Mouse (Mus musculus) stomach, embryonic 16.5 days (tissue): ENCODE data around the gene Afg1l. TPM values are rescaled to one million over a fixed set of nuclear protein-coding genes. Genes with fewer than 3 reads are reported as not detected.

Experiments
- ATAC-seq: fragments of 200-750 bp; cut with Nextera tagmentation; 2 replicates; pipeline ENCODE4 v1.8.0; 2017; ENCODE audit warnings: moderate number of reproducible peaks, moderate TSS enrichment; ENCODE audit not compliant: insufficient read depth, low FRiP score
- H3K27ac ChIP-seq: fragments of 300-500 bp; sonication (generic); 2 replicates; pipeline ENCODE4 v1.5.1; 2014; ENCODE audit warnings: low read length
- H3K27me3 ChIP-seq: fragments of 300-500 bp; sonication (generic); 2 replicates; pipeline ENCODE4 v1.6.1; 2014; ENCODE audit warnings: low read length, control low read depth, mixed read lengths; ENCODE audit not compliant: control insufficient read depth, insufficient read depth
- H3K36me3 ChIP-seq: fragments of 300-500 bp; sonication (generic); 2 replicates; pipeline ENCODE4 v1.6.1; 2014; ENCODE audit warnings: low read length; ENCODE audit not compliant: control insufficient read depth, insufficient read depth
- H3K4me1 ChIP-seq: fragments of 300-500 bp; sonication (generic); 2 replicates; pipeline ENCODE4 v1.6.1; 2014; ENCODE audit warnings: low read length, control low read depth, mixed read lengths; ENCODE audit not compliant: control insufficient read depth, insufficient read depth
- H3K4me2 ChIP-seq: fragments of 300-500 bp; sonication (generic); 2 replicates; pipeline ENCODE4 v1.6.1; 2014; ENCODE audit warnings: low read depth, low read length, mixed read lengths
- H3K4me3 ChIP-seq: fragments of 300-500 bp; sonication (generic); replicated peaks from 2 replicates; pipeline ENCODE4 v1.5.1; 2014; ENCODE audit warnings: mild to moderate bottlenecking, low read length
- H3K9ac ChIP-seq: fragments of 300-500 bp; sonication (generic); 2 replicates; pipeline ENCODE4 v1.6.1; 2014; ENCODE audit warnings: low read length
- H3K9me3 ChIP-seq: fragments of 300-500 bp; sonication (generic); replicated peaks from 2 replicates; pipeline ENCODE4 v1.6.1; 2016; ENCODE audit warnings: low read length, control low read depth; ENCODE audit not compliant: control insufficient read depth
- WGBS: fragments of 180-500 bp; shearing (Covaris S2); extraction: QIAGEN DNeasy Blood & Tissue Kit; methylation state at CpG from one replicate; pipeline ENCODE4 v1.1.7; 2014; 5-methylcytosine and 5-hydroxymethylcytosine counted together
- polyA plus RNA-seq: library from polyadenylated mRNA; unstranded; fragments of >200 nt; fragmentation: Nextera tagmentation; extraction: Ambion mirVana; gene quantifications from 2 replicates; pipeline ENCODE4 v1.2.1, GENCODE M21; 2015

The Afg1l gene
- polyA plus RNA-seq, 1 experiment from 2014 or later, result 9.2 TPM

DNA sequence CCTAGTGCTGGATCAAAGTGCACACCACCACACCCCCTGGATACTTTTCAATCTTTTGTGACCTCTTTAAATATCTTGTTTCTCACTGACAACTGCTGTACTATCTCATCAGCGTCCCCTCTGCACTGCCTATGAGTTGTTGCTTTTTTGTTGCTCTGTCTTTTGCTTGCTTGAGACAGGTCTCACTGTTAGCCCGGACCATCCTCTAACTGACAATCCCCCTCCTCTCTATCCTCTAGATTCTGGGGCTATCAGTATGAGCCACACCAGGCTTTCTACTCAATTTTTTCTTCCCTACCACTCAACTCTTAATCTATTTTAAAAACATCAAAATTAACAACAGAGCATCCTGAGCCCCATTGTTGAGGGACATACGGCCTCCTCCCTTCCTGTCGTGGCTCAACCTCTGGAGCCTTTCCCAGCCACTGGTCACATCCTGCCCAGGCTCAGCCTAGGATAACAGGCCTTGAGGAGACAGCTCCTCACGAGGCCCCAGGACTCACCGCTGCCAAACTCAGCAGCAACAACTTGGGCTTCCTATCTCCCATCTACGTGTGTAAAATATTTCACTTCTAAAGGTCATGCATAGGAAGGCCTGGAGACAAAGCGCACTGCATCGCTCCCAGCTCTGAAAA lies 20.7 kb downstream of the Afg1l start:
- no peak for ATAC-seq
- Histone ChIP-seq H3K9ac (no peak overlapping the region), H3K4me3 (no peak overlapping the region), H3K4me1 (no peaks in the 10 kb centered on the region), H3K36me3 (peaks cover 4% of the 10 kb centered on the region; the same call in 1 of the 2 replicates), H3K9me3 (peaks cover 5% of the 10 kb centered on the region; the same call in 1 of the 2 replicates), H3K4me2 (no peak overlapping the region), H3K27me3 (no peaks in the 10 kb centered on the region), H3K27ac (peak overlapping the region; percentile 56; the same call in 1 of the 2 replicates)
- 73% methylated on average over 9 of the region's 9 CpGs for WGBS

GRCm38 (mm10) chr10:42455981-42456380 lies 22.4 kb downstream of the Afg1l start:
- Histone ChIP-seq H3K4me3 (no peak overlapping the region), H3K36me3 (peaks cover 4% of the 10 kb centered on the region; the same call in 1 of the 2 replicates), H3K9ac (no peak overlapping the region), H3K4me2 (no peak overlapping the region), H3K27ac (peak overlapping the region; percentile 8; the same call in 1 of the 2 replicates), H3K9me3 (peaks cover 5% of the 10 kb centered on the region; the same call in 1 of the 2 replicates), H3K27me3 (no peaks in the 10 kb centered on the region), H3K4me1 (no peaks in the 10 kb centered on the region)
- no peak for ATAC-seq
- WGBS, result 64% methylated on average over 5 of the region's 5 CpGs

DNA sequence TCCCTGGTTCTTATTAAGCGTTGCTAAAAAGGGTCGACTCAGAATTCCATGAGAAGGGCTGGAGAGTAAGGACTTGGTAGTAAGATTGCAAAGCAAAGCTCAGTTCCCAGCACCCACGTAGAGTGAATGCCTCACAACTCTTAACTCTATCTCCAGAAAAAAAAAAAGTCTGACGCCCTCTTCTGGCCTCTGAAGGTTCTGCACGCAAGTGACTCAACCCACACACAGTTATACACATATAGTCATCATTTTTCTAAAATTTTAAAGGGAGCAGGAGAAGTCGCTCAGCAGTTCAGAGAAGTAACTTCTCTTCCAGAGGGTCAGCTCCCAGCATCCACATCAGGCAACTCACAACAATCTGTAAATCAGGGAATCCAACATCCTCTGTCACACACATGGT lies 23.7 kb downstream of the Afg1l start:
- H3K9me3 ChIP-seq, result peaks cover 5% of the 10 kb centered on the region; the same call in 1 of the 2 replicates
- no peak overlapping the region for H3K9ac ChIP-seq
- no peak overlapping the region for H3K4me3 ChIP-seq
- WGBS, result 84% methylated on average over 6 of the region's 6 CpGs
- no peak for ATAC-seq
- H3K4me1 ChIP-seq, result no peaks in the 10 kb centered on the region
- H3K4me2 ChIP-seq, result no peak overlapping the region
- H3K27ac ChIP-seq, result no peak overlapping the region
- H3K27me3 ChIP-seq, result no peaks in the 10 kb centered on the region
- H3K36me3 ChIP-seq, result peaks cover 4% of the 10 kb centered on the region; the same call in 1 of the 2 replicates

DNA sequence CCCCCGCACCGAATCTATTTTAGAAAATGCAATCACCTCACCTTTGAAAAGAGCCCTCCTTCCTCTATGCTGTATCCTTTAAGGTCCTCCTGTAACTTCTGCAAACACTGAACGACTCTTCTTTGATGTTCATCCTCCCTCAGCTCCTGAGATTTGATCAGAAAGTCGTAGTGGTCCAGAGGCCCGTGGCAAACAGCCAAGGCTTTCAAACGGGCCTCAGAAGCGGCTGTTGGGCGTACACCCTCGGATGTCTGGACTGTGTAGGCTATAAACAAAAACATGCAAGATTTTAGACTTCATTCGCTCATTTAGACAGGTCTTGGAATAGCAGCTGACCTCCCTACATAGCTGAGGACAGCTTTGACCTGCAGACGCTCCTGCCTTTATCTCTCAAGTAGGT lies 24.1 kb downstream of the Afg1l start:
- Histone ChIP-seq H3K9me3 (peaks cover 2% of the 10 kb centered on the region; the same call in 1 of the 2 replicates), H3K4me3 (no peak overlapping the region), H3K36me3 (peaks cover 4% of the 10 kb centered on the region; the same call in 1 of the 2 replicates), H3K9ac (no peak overlapping the region), H3K27me3 (no peaks in the 10 kb centered on the region), H3K4me2 (no peak overlapping the region), H3K27ac (no peak overlapping the region), H3K4me1 (no peaks in the 10 kb centered on the region)
- ATAC-seq, result no peak
- WGBS, result 61% methylated on average over 11 of the region's 11 CpGs

GRCm38 (mm10) chr10:42449672-42450071 lies 28.7 kb downstream of the Afg1l start:
- Histone ChIP-seq H3K4me2 (no peak overlapping the region), H3K9ac (no peak overlapping the region), H3K4me3 (no peak overlapping the region), H3K27ac (no peak overlapping the region), H3K9me3 (no peaks in the 10 kb centered on the region), H3K27me3 (no peaks in the 10 kb centered on the region), H3K4me1 (no peaks in the 10 kb centered on the region), H3K36me3 (peaks cover 4% of the 10 kb centered on the region; the same call in 1 of the 2 replicates)
- 58% methylated on average over 3 of the region's 4 CpGs for WGBS
- no peak for ATAC-seq

GRCm38 (mm10) chr10:42448371-42448770 lies 30.0 kb downstream of the Afg1l start:
- Histone ChIP-seq H3K27me3 (no peaks in the 10 kb centered on the region), H3K4me2 (no peak overlapping the region), H3K9me3 (no peaks in the 10 kb centered on the region), H3K27ac (no peak overlapping the region), H3K9ac (no peak overlapping the region), H3K4me1 (no peaks in the 10 kb centered on the region), H3K4me3 (no peak overlapping the region), H3K36me3 (peaks cover 4% of the 10 kb centered on the region; the same call in 1 of the 2 replicates)
- 53% methylated on average over 7 of the region's 7 CpGs for WGBS
- ATAC-seq, result no peak

DNA sequence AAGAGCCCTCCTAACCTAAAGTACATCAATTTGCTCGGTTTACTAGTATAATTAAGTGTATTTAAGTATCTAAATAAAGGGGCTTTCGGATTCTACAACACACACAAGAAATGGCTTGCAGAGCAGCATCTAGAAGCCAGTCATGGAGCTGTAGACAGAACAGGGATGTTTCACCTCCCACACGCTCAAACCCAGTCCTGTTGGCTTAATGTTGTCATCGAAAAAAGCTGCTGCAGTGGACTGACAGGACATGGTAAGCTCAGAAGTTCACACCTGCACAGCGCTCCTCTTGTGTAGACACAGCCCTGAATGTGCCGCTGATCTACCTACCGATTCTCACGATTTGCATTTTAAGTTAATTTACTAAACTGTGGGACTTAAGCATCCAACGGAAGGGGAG lies 32.2 kb downstream of the Afg1l start:
- no peaks in the 10 kb centered on the region for H3K9me3 ChIP-seq
- 64% methylated on average over 9 of the region's 9 CpGs for WGBS
- no peak overlapping the region for H3K4me3 ChIP-seq
- H3K4me1 ChIP-seq, result no peaks in the 10 kb centered on the region
- H3K27me3 ChIP-seq, result no peaks in the 10 kb centered on the region
- no peak overlapping the region for H3K4me2 ChIP-seq
- H3K27ac ChIP-seq, result no peak overlapping the region
- no peak overlapping the region for H3K9ac ChIP-seq
- H3K36me3 ChIP-seq, result no peaks in the 10 kb centered on the region
- no peak for ATAC-seq

DNA sequence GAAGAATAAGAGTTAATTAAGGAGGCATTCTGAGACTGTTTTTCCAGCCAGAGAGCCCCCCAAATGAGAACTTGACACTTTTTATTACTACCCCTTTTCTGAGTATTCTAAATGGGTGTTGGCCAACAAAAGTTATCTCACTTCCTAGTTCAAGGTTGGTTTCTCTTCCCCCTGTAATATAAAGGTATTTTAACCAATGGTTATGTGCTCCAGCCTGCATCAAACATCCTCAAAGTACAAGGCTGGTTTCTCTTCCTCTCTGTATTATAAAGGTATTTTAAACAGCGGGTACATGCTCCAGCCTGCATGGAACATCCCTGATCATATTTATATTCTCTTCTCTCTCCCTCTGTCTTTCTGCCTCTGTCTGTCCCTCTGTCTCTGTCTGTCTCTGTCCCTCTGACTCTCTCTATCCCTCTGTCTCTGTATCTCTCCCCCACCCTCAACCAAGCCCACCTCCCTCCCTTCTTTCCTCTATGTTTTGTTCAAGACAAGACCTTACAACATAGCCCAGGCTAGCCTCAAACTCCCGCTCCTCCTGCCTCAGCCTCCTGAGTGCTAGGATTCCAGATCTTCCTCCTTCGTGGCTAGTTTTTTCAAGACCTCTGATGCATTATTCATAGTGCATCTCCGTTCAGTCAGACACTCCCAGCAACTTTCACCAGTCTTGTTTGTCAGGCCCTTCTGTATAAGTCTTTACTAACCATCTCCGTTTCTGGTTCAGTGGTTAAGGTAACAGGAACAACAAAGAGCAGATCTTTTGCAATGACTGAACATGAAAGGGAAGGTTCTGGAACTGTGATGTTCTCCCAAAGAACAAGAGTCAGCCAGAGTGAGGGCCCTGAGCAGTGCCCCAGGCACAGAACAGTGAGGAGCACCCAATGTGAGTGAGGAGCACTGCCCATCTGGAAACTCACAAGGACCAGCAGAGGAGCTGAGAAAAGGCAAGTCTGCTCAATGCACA lies 41.2 kb downstream of the Afg1l start:
- Histone ChIP-seq H3K27ac (no peak overlapping the region), H3K4me3 (no peak overlapping the region), H3K4me2 (no peak overlapping the region), H3K27me3 (no peaks in the 10 kb centered on the region), H3K4me1 (no peaks in the 10 kb centered on the region), H3K36me3 (no peaks in the 10 kb centered on the region), H3K9me3 (0 out of 2 replicates have a peak, but pooled peaks cover 5% of the 10 kb centered on the region), H3K9ac (no peak overlapping the region)
- WGBS, result 88% methylated on average over 5 of the region's 5 CpGs
- no peak for ATAC-seq
